Mouse (Mus musculus) E14TG2a.4 (cell line): ENCODE results near the gene Nrxn1.

ENCODE experiments used
- H3K27me3 ChIP-seq: 2 replicates; pipeline ENCODE4 v1.6.1; 2014; ENCODE audit warnings: low read length, control low read depth; ENCODE audit not compliant: insufficient read depth
- H3K36me3 ChIP-seq: 2 replicates; pipeline ENCODE4 v1.6.1; 2014; ENCODE audit warnings: low read length, control low read depth; ENCODE audit not compliant: insufficient read depth
- H3K4me1 ChIP-seq: replicated peaks from 2 replicates; pipeline ENCODE4 v1.6.1; 2014; ENCODE audit warnings: low read depth, low read length, control low read depth
- H3K4me3 ChIP-seq: replicated peaks from 2 replicates; pipeline ENCODE4 v1.5.1; 2014; ENCODE audit warnings: mild to moderate bottlenecking, low read length
- H3K9me3 ChIP-seq: 2 replicates; pipeline ENCODE4 v1.6.1; 2014; ENCODE audit warnings: low read length, control low read depth
- CTCF ChIP-seq: conservative IDR thresholded peaks from 2 replicates; pipeline ENCODE4 v1.5.1; 2014; ENCODE audit warnings: low read length
- NANOG ChIP-seq: IDR thresholded peaks from 2 replicates; pipeline ENCODE4 v1.6.1; 2014; ENCODE audit warnings: borderline replicate concordance, low read length, mixed read lengths
- POU5F1 ChIP-seq: IDR thresholded peaks from 2 replicates; pipeline ENCODE4 v1.6.1; 2014; ENCODE audit warnings: low read length, borderline replicate concordance

Nrxn1 gene

DNA sequence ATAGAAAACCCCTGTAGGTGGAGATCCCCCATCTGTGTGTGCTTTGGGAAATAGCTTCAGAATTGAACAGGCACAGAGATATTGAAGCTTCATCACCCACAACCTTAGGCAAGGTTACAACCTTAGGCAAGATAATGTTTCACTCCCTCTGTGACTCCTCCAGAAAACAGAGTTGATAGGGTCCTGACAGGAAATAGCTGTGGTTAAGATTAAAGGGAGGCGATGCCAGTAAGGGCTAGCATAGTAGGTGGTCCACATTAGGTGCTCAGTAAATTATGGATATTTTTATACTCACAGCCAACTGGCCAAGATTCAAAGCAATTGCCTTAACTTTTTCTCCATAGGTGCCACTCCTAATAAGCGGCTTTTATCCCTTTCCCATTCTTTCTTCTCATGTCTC, 284.6 kb downstream of the Nrxn1 start:
- H3K36me3 ChIP-seq = no peaks in the 10 kb centered on the region
- no peak overlapping the region for H3K4me3 ChIP-seq
- no peak for TF ChIP-seq NANOG
- no peak for TF ChIP-seq CTCF
- TF ChIP-seq POU5F1 = no peak
- no peaks in the 10 kb centered on the region for H3K9me3 ChIP-seq
- H3K4me1 ChIP-seq = no peaks in the 10 kb centered on the region
- H3K27me3 ChIP-seq = no peaks in the 10 kb centered on the region

DNA sequence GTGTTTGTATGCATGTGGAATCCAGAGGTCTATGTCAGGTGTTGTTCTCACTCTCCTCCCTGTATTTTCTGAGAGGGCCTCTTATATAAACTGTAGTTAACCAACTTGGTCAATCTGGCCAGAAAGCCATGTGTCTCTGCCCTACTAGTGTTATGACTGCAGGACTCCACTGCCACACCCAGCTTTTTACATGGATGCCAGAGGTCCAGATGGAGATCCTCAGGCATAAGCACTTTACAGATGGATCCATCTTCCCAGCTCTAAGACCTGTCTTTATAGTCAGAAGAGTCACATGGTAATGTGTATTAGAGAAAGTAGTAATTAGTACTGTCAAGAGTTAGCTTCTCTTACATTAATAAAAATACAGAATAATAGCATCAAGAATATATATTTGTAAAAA, 285.7 kb downstream of the Nrxn1 start:
- no peaks in the 10 kb centered on the region for H3K4me1 ChIP-seq
- TF ChIP-seq NANOG (no peak), POU5F1 (no peak), CTCF (no peak)
- H3K36me3 ChIP-seq = no peaks in the 10 kb centered on the region
- no peak overlapping the region for H3K4me3 ChIP-seq
- H3K27me3 ChIP-seq = no peaks in the 10 kb centered on the region
- no peaks in the 10 kb centered on the region for H3K9me3 ChIP-seq

DNA sequence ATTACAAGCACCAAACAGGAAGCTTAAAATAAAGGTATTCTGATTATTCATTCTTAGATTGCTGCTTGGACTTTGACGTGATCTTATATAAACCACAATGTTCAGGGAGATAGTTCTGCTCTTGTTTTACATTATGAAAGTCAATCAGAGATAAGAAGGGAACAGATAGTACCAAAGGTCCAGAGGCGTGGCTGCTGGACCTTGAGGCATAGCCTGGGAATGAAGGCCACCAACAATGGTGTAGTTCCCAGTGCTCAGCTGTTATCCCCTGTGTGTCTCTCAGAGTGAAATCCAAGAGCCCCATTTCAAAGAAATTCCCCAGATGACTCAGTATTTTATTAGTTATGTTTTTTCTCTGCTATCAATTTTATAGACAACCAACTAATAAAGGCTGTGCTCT, 294.2 kb downstream of the Nrxn1 start:
- Histone ChIP-seq H3K4me3 (no peak overlapping the region), H3K27me3 (no peaks in the 10 kb centered on the region), H3K4me1 (peaks cover 13% of the 10 kb centered on the region), H3K9me3 (peaks cover 1% of the 10 kb centered on the region), H3K36me3 (no peaks in the 10 kb centered on the region)
- TF ChIP-seq POU5F1 (no peak), NANOG (no peak), CTCF (no peak)

DNA sequence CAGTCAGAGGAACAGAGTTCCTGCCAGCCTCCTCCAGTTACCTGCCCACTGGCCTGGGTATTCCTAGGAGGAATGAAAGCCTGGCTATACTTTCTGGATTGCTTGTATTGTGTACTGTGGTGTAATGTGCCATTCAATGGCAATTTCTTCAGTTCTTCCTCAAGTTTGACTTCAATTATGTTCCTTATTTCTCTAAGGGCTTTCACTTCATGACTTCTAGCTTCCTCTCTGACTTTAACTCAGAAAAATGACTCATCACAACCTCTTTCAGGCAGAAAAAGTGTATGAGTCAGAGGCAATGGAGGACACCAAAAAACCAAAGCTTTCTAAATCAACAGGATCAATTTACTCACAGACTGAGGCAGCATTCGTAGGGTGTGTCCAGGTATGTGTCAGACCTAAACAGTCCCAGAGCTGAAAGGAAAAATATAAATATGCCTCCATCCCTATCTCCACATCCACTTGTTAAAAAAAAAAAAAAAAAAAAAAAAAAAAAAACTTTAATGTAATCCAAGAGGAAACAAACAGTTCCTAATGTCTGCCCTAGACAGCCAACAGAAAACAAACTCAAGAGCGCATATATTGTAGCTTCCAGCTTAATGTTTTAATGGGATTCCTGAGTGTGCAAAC, 295.1 kb downstream of the Nrxn1 start:
- H3K27me3 ChIP-seq = no peaks in the 10 kb centered on the region
- H3K4me1 ChIP-seq = peaks cover 13% of the 10 kb centered on the region
- H3K9me3 ChIP-seq = peaks cover 10% of the 10 kb centered on the region
- no peaks in the 10 kb centered on the region for H3K36me3 ChIP-seq
- no peak for TF ChIP-seq CTCF
- TF ChIP-seq POU5F1 = no peak
- TF ChIP-seq NANOG = no peak
- H3K4me3 ChIP-seq = no peak overlapping the region

DNA sequence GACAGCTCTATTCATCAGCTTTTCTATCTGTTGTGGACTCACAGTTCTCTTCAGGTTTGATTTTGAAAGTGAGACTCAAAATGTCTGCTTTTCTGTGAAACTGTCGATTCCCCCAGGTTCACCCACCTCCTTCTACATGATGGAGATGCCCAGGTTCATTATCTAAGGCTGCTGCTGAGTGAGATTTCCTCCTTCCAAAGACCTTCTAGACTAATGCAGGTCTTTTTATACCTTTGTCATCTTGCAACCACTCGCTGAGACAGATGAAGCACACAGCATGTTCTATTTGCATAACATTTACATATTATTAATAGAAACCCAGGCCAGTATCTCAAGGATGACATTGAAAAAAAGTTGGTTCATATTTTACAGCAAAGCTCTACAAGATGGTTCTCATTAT, 295.9 kb downstream of the Nrxn1 start:
- Histone ChIP-seq H3K4me1 (peaks cover 13% of the 10 kb centered on the region), H3K9me3 (peaks cover 18% of the 10 kb centered on the region), H3K36me3 (no peaks in the 10 kb centered on the region), H3K27me3 (no peaks in the 10 kb centered on the region), H3K4me3 (no peak overlapping the region)
- TF ChIP-seq CTCF (no peak), NANOG (0 out of 2 replicates have a peak, but pooled peaks have one; percentile 33), POU5F1 (no peak)

DNA sequence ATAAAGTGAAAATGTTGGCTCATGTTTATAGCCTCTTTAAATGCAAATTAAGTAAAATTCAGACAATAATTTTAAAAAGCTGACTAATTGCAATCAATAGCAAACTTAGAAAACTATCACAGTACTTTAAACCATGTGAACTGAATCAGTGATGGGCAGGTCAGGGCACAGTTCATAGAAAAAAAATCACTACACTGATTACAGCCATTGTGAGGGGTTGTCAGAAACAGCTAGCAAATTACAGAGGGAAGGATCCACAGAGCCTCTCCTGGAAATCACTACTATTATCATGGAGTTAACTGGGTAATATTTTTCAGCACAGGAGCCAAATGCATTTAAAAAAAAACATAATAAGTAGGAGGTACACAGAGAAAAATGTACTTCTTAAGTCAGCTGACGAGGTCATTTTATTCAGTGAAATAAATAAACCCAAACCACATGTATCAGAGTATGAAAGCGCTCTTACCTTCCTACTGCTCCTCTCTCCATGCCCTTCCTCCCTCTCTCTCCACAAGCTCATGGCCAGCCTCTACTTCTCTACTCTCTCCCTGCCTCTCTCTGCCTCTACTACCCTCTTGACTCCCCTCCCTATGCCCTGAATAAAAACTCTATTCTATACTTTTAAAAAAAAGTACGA, 304.3 kb downstream of the Nrxn1 start:
- TF ChIP-seq CTCF (no peak), POU5F1 (no peak), NANOG (no peak)
- Histone ChIP-seq H3K9me3 (peaks cover 29% of the 10 kb centered on the region), H3K27me3 (no peaks in the 10 kb centered on the region), H3K4me3 (no peak overlapping the region), H3K4me1 (peaks cover 22% of the 10 kb centered on the region), H3K36me3 (no peaks in the 10 kb centered on the region)

DNA sequence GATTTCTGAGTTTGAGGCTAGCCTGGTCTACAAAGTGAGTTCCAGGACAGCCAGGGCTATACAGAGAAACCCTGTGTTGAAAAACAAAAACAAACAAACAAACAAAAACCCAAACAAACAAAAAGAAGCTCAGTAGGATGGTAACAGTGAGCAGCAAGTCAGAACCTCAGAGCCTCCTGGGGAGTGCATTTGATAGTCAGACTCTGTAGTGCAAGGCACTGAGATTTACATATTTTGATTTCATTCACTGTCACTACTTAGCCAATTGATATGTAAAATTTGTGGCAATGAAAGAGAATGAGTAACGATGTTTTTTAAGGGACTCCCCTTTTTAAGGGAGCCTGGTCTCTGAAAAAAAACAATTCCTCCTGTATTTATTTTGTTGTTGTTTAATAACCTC, 304.8 kb downstream of the Nrxn1 start:
- Histone ChIP-seq H3K4me1 (peaks cover 22% of the 10 kb centered on the region), H3K36me3 (no peaks in the 10 kb centered on the region), H3K9me3 (peaks cover 23% of the 10 kb centered on the region), H3K4me3 (no peak overlapping the region), H3K27me3 (no peaks in the 10 kb centered on the region)
- TF ChIP-seq POU5F1 (no peak), NANOG (peak; percentile 53; the same call in 1 of the 2 replicates), CTCF (no peak)

DNA sequence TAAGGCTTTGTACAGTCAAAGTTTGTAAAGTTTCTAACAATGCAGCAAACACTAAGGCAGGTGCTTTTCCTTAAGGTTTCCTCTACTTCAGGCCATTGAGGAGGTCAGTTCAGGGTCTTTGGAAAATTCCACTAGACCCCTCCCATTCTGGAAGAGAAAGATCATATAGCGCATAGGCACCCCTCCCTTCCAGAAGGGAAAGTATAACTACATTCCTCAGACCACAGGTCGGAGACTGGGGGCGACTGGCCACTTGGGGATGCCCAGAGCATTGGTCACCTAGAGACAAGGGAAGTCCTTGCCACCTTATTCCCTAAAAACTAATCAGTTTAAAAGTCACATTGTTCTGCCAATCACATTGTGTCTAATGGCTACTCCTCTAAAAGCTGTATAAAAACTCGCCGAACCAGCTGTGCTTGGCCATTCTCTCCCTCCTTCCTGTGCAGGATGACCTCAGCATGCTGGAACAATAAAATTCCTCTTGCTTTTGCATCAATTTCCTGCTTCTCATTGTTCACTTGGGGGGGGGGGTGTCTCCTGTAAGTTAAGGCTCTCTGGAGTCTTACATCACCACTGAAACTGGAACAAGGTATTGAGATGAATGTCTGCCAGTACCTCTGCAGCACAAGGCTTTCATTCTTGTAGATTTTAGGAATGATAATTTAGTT, 305.6 kb downstream of the Nrxn1 start:
- no peaks in the 10 kb centered on the region for H3K27me3 ChIP-seq
- H3K4me1 ChIP-seq = peaks cover 22% of the 10 kb centered on the region
- no peak overlapping the region for H3K4me3 ChIP-seq
- peaks cover 15% of the 10 kb centered on the region for H3K9me3 ChIP-seq
- H3K36me3 ChIP-seq = no peaks in the 10 kb centered on the region
- TF ChIP-seq NANOG (no peak), POU5F1 (no peak), CTCF (no peak)
